Mouse (Mus musculus) small intestine, adult 2 months (tissue): Measurements from ENCODE around the gene Ccdc13.

Experiments used
- CTCF ChIP-seq: fragments of 200-500 bp; IDR thresholded peaks from 2 replicates; pipeline ENCODE4 v1.5.1; 2012; ENCODE audit warnings: low read depth, mild to moderate bottlenecking, control low read depth, inconsistent platforms, low read length, moderate library complexity, mixed read lengths; ENCODE audit not compliant: insufficient replicate concordance, insufficient read length; ENCODE audit errors: extremely low read depth
- POLR2A ChIP-seq: fragments of 200-500 bp; IDR thresholded peaks from 2 replicates; pipeline ENCODE4 v1.6.1; 2012; ENCODE audit warnings: low read depth, mild to moderate bottlenecking, control low read depth, inconsistent platforms, low read length, moderate library complexity

GRCm38 (mm10) chr9:121752774-121753173, 86.5 kb downstream of the Ccdc13 start:
- TF ChIP-seq CTCF (no peak), POLR2A (no peak)
